Mouse (Mus musculus): ENCODE results near the gene Klhl36. TPM values are rescaled to one million over a fixed set of nuclear protein-coding genes. Genes with fewer than 3 reads are reported as not detected.
A peak's percentile ranks its signal among the peaks of the same experiment; 100 is the strongest.

Klhl36 gene
- 4.9 and 5.1 TPM in 2 replicates for polyA plus RNA-seq (2015; fragmentation: Nextera tagmentation; extraction: Ambion mirVana)

- Histone ChIP-seq H3K9me3 (replicated peaks) (no peaks in the 10 kb centered on the region), H3K9ac (peak within 1 kb of the TSS; percentile 82), H3K4me1 (replicated peaks) (peaks cover 39% of the 10 kb centered on the region), H3K27me3 (peaks cover 6% of the 10 kb centered on the region; the same call in 1 of the 2 replicates), H3K36me3 (no peaks in the 10 kb centered on the region), H3K4me3 (replicated peaks) (peak within 1 kb of the TSS; percentile 76), H3K4me2 (peak within 1 kb of the TSS; percentile 93), H3K27ac (peak within 1 kb of the TSS; percentile 62)
- DNase-seq: peak; percentile 94
- ATAC-seq (ENCODE audit: low read depth): peak; percentile 95
- WGBS (ENCODE audit: insufficient replicate concordance): under 1% methylated on average over 35 of the region's 35 CpGs
Measured at GRCm38 (mm10) chr8:119861706-119862389, at the start of gene Klhl36. Gene Klhl36 (plus strand): TSS chr8:119862266.

GRCm38 (mm10) chr8:119812650-119813431 is 49.2 kb upstream of the Klhl36 start:
- Histone ChIP-seq H3K9ac (no peak overlapping the region), H3K27me3 (no peaks in the 10 kb centered on the region), H3K4me1 (replicated peaks) (peaks cover 60% of the 10 kb centered on the region), H3K4me2 (peak overlapping the region; percentile 29), H3K36me3 (peaks cover 8% of the 10 kb centered on the region), H3K4me3 (replicated peaks) (no peak overlapping the region), H3K9me3 (replicated peaks) (no peaks in the 10 kb centered on the region), H3K27ac (peak overlapping the region; percentile 74)
- DNase-seq: no peak
- 19% methylated on average over 12 of the region's 12 CpGs for WGBS (ENCODE audit: insufficient replicate concordance)
- peak; percentile 57 for ATAC-seq (ENCODE audit: low read depth)

GRCm38 (mm10) chr8:119816219-119816618 is 45.8 kb upstream of the Klhl36 start:
- H3K36me3 ChIP-seq: peaks cover 10% of the 10 kb centered on the region
- H3K4me3 ChIP-seq (replicated peaks): no peak overlapping the region
- H3K9me3 ChIP-seq (replicated peaks): no peaks in the 10 kb centered on the region
- H3K9ac ChIP-seq: no peak overlapping the region
- H3K27me3 ChIP-seq: no peaks in the 10 kb centered on the region
- no peak overlapping the region for H3K27ac ChIP-seq
- H3K4me1 ChIP-seq (replicated peaks): peaks cover 67% of the 10 kb centered on the region
- no peak overlapping the region for H3K4me2 ChIP-seq
- DNase-seq (no peak), ATAC-seq (ENCODE audit: low read depth) (no peak)
- 67% methylated on average over 6 of the region's 6 CpGs for WGBS (ENCODE audit: insufficient replicate concordance)

- Histone ChIP-seq H3K27ac (no peak overlapping the region), H3K36me3 (peaks cover 20% of the 10 kb centered on the region), H3K4me3 (replicated peaks) (no peak overlapping the region), H3K4me1 (replicated peaks) (peaks cover 55% of the 10 kb centered on the region), H3K4me2 (no peak overlapping the region), H3K9ac (no peak overlapping the region), H3K27me3 (no peaks in the 10 kb centered on the region), H3K9me3 (replicated peaks) (no peaks in the 10 kb centered on the region)
- ATAC-seq (ENCODE audit: low read depth): no peak
- no peak for DNase-seq
- 55% methylated on average over 12 of the region's 12 CpGs for WGBS (ENCODE audit: insufficient replicate concordance)
Measured at GRCm38 (mm10) chr8:119817446-119817845, 44.6 kb upstream of the Klhl36 start.

GRCm38 (mm10) chr8:119819316-119819715 is 42.8 kb upstream of the Klhl36 start:
- WGBS (ENCODE audit: insufficient replicate concordance): 65% methylated on average over 7 of the region's 7 CpGs
- ATAC-seq (ENCODE audit: low read depth) (no peak), DNase-seq (no peak)
- H3K4me2 ChIP-seq: no peak overlapping the region
- no peaks in the 10 kb centered on the region for H3K27me3 ChIP-seq
- H3K4me1 ChIP-seq (replicated peaks): peaks cover 42% of the 10 kb centered on the region
- no peak overlapping the region for H3K4me3 ChIP-seq (replicated peaks)
- no peak overlapping the region for H3K9ac ChIP-seq
- peaks cover 20% of the 10 kb centered on the region for H3K36me3 ChIP-seq
- H3K27ac ChIP-seq: no peak overlapping the region
- H3K9me3 ChIP-seq (replicated peaks): no peaks in the 10 kb centered on the region

- Histone ChIP-seq H3K27me3 (no peaks in the 10 kb centered on the region), H3K4me1 (replicated peaks) (peaks cover 38% of the 10 kb centered on the region), H3K36me3 (peaks cover 20% of the 10 kb centered on the region), H3K9me3 (replicated peaks) (no peaks in the 10 kb centered on the region), H3K4me3 (replicated peaks) (no peak overlapping the region), H3K27ac (no peak overlapping the region), H3K9ac (no peak overlapping the region), H3K4me2 (no peak overlapping the region)
- ATAC-seq (ENCODE audit: low read depth): no peak
- no peak for DNase-seq
- 78% methylated on average over 8 of the region's 8 CpGs for WGBS (ENCODE audit: insufficient replicate concordance)
Measured at GRCm38 (mm10) chr8:119819976-119820375, 42.1 kb upstream of the Klhl36 start.

- Histone ChIP-seq H3K4me2 (no peak overlapping the region), H3K36me3 (peaks cover 20% of the 10 kb centered on the region), H3K4me1 (replicated peaks) (peaks cover 48% of the 10 kb centered on the region), H3K9ac (no peak overlapping the region), H3K4me3 (replicated peaks) (no peak overlapping the region), H3K9me3 (replicated peaks) (no peaks in the 10 kb centered on the region), H3K27ac (no peak overlapping the region), H3K27me3 (no peaks in the 10 kb centered on the region)
- ATAC-seq (ENCODE audit: low read depth) (no peak), DNase-seq (no peak)
- 77% methylated on average over 6 of the region's 6 CpGs for WGBS (ENCODE audit: insufficient replicate concordance)
Measured at GRCm38 (mm10) chr8:119821691-119822090, 40.4 kb upstream of the Klhl36 start.

- WGBS (ENCODE audit: insufficient replicate concordance): 84% methylated on average over 9 of the region's 9 CpGs
- peaks cover 20% of the 10 kb centered on the region for H3K36me3 ChIP-seq
Measured at GRCm38 (mm10) chr8:119823278-119823677, 38.8 kb upstream of the Klhl36 start.

GRCm38 (mm10) chr8:119824100-119824499 is 38.0 kb upstream of the Klhl36 start:
- WGBS (ENCODE audit: insufficient replicate concordance): 64% methylated on average over 4 of the region's 4 CpGs

More at GRCm38 (mm10) chr8:119823278-119823677, 38.8 kb upstream of the Klhl36 start:
- H3K27ac ChIP-seq: no peak overlapping the region
- H3K4me1 ChIP-seq (replicated peaks): peaks cover 48% of the 10 kb centered on the region
- H3K9ac ChIP-seq: no peak overlapping the region
- no peak overlapping the region for H3K4me2 ChIP-seq
- DNase-seq: no peak
- no peak overlapping the region for H3K4me3 ChIP-seq (replicated peaks)
- no peaks in the 10 kb centered on the region for H3K27me3 ChIP-seq
- no peaks in the 10 kb centered on the region for H3K9me3 ChIP-seq (replicated peaks)
- ATAC-seq (ENCODE audit: low read depth): no peak

GRCm38 (mm10) chr8:119824809-119825273 is 37.2 kb upstream of the Klhl36 start:
- H3K27ac ChIP-seq: peak overlapping the region; percentile 68
- 52% methylated on average over 11 of the region's 11 CpGs for WGBS (ENCODE audit: insufficient replicate concordance)
- ATAC-seq (ENCODE audit: low read depth) (no peak), DNase-seq (no peak)
- H3K36me3 ChIP-seq: peaks cover 20% of the 10 kb centered on the region
- no peak overlapping the region for H3K9ac ChIP-seq
- no peak overlapping the region for H3K4me2 ChIP-seq
- H3K27me3 ChIP-seq: no peaks in the 10 kb centered on the region
- no peak overlapping the region for H3K4me3 ChIP-seq (replicated peaks)
- peaks cover 56% of the 10 kb centered on the region for H3K4me1 ChIP-seq (replicated peaks)
- H3K9me3 ChIP-seq (replicated peaks): no peaks in the 10 kb centered on the region

More at GRCm38 (mm10) chr8:119824100-119824499, 38.0 kb upstream of the Klhl36 start:
- Histone ChIP-seq H3K4me3 (replicated peaks) (no peak overlapping the region), H3K27ac (no peak overlapping the region), H3K36me3 (peaks cover 20% of the 10 kb centered on the region), H3K9ac (no peak overlapping the region), H3K4me1 (replicated peaks) (peaks cover 49% of the 10 kb centered on the region), H3K27me3 (no peaks in the 10 kb centered on the region), H3K9me3 (replicated peaks) (no peaks in the 10 kb centered on the region), H3K4me2 (no peak overlapping the region)
- DNase-seq (no peak), ATAC-seq (ENCODE audit: low read depth) (no peak)

- H3K4me2 ChIP-seq: 0 out of 2 replicates have a peak overlapping the region, but pooled peaks have one; percentile 14
- DNase-seq (no peak), ATAC-seq (ENCODE audit: low read depth) (no peak)
- H3K9me3 ChIP-seq (replicated peaks): no peaks in the 10 kb centered on the region
- H3K36me3 ChIP-seq: peaks cover 11% of the 10 kb centered on the region
- H3K27me3 ChIP-seq: no peaks in the 10 kb centered on the region
- H3K27ac ChIP-seq: peak overlapping the region; percentile 68
- no peak overlapping the region for H3K9ac ChIP-seq
- no peak overlapping the region for H3K4me3 ChIP-seq (replicated peaks)
- H3K4me1 ChIP-seq (replicated peaks): peaks cover 69% of the 10 kb centered on the region
- WGBS (ENCODE audit: insufficient replicate concordance): 30% methylated on average over 19 of the region's 19 CpGs
Measured at GRCm38 (mm10) chr8:119825950-119826730, 35.9 kb upstream of the Klhl36 start.

Data from liver, embryonic 13.5 days (tissue).